Mouse (Mus musculus) embryonic fibroblast, embryonic 13.5 days (primary cell): ENCODE data around the gene Gm14399. TPM values are rescaled to one million over a fixed set of nuclear protein-coding genes. Genes with fewer than 3 reads are reported as not detected.
A peak's percentile ranks its signal among the peaks of the same experiment; 100 is the strongest.
"Not testable (repeated sequence)": the region's sequence is repeated elsewhere in the genome, so short reads cannot be mapped to it uniquely, and the experiment has no call there.

Experiments used
- H3K27ac ChIP-seq: 2 replicates; pipeline ENCODE4 v1.5.1; 2012; ENCODE audit warnings: low read length, control low read depth, inconsistent platforms; ENCODE audit not compliant: insufficient read depth
- H3K4me1 ChIP-seq: 2 replicates; pipeline ENCODE4 v1.6.1; 2011; ENCODE audit warnings: low read length; ENCODE audit not compliant: control insufficient read depth, insufficient read depth
- H3K4me3 ChIP-seq: 2 replicates; pipeline ENCODE4 v1.5.1; 2011; ENCODE audit warnings: mild to moderate bottlenecking, control low read depth, low read length; ENCODE audit not compliant: insufficient read depth
- CTCF ChIP-seq: IDR thresholded peaks from 2 replicates; pipeline ENCODE4 v1.5.1; 2011; ENCODE audit warnings: mild to moderate bottlenecking, control low read depth, low read length, moderate library complexity, borderline replicate concordance; ENCODE audit not compliant: insufficient read depth
- POLR2A ChIP-seq: IDR thresholded peaks from 2 replicates; pipeline ENCODE4 v1.6.1; 2011; ENCODE audit warnings: low read depth, mild to moderate bottlenecking, control low read depth, low read length, moderate library complexity
- polyA plus RNA-seq: library from polyadenylated mRNA; stranded (reverse); fragments of >200 nt; gene quantifications from 2 replicates; pipeline ENCODE4 v1.2.4, GENCODE M21; 2011; ENCODE audit warnings: low read depth; ENCODE audit not compliant: missing spikeins, insufficient read length

The Gm14399 gene
- polyA plus RNA-seq, 1 experiment, result 25.6 TPM

- Histone ChIP-seq H3K4me3 (no peak overlapping the region), H3K27ac (no peak overlapping the region), H3K4me1 (no peaks in the 10 kb centered on the region)
- TF ChIP-seq CTCF (no peak), POLR2A (no peak)
Observed at GRCm38 (mm10) chr2:175156696-175157095, 14.9 kb upstream of the Gm14399 start.

- not testable (repeated sequence) for H3K4me1 ChIP-seq, H3K27ac ChIP-seq
- peak overlapping the region; percentile 59 for H3K4me3 ChIP-seq
Observed at GRCm38 (mm10) chr2:175141118-175141992, 457 bp downstream of the Gm14399 start.

DNA sequence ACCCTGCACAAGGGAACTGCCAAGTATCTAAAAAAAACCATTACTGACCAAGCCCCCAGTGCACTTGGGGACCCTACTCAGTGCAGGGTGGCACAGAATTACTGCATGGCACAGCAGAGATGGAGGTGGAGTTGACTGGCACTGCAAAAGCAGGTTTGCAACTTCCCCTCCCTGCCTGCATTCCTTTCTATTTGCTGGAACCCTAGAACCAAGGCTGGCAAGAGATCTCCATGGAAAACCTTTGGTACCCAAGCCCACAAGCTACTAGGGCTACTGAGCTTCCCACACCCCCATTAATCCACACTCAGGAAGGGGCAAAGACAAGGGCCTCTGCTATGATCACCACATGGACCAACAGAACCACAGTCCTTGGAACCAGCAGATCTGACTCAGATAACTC, 1.2 kb downstream of the Gm14399 start:
- H3K27ac ChIP-seq, H3K4me1 ChIP-seq, H3K4me3 ChIP-seq: not testable (repeated sequence)

Other genes with a start within 250 kb of the Gm14399 start
- 0.72 and 1.2 TPM in 2 replicates for gene Gm14444, start 131.8 kb downstream of the Gm14399 start, polyA plus RNA-seq
- 0.99 and 1.8 TPM in 2 replicates for gene Gm14393, start 74.2 kb downstream of the Gm14399 start, polyA plus RNA-seq
- gene Gm14443, start 33.9 kb upstream of the Gm14399 start, polyA plus RNA-seq, result 0.38 and 0.49 TPM in 2 replicates
- gene Gm14391, start 64.9 kb upstream of the Gm14399 start, polyA plus RNA-seq, result 18.3 and 19.5 TPM in 2 replicates
- 6.3 and 7.2 TPM in 2 replicates for gene Gm14440, start 133.1 kb upstream of the Gm14399 start, polyA plus RNA-seq
- 20.9 and 31.7 TPM in 2 replicates for gene Gm4631, start 196.2 kb upstream of the Gm14399 start, polyA plus RNA-seq
- 2.3 and 3.9 TPM in 2 replicates for gene Zfp968, start 230.4 kb upstream of the Gm14399 start, polyA plus RNA-seq